Mouse (Mus musculus) small intestine, adult 2 months (tissue): ENCODE measurements around the gene Sult1a1. TPM values are rescaled to one million over a fixed set of nuclear protein-coding genes. Genes with fewer than 3 reads are reported as not detected.

Experiments used
- H3K27ac ChIP-seq: fragments of 200-500 bp; 2 replicates; pipeline ENCODE4 v1.5.1; 2012; ENCODE audit warnings: low read depth, low read length, control low read depth, inconsistent platforms; ENCODE audit not compliant: insufficient read depth
- H3K27me3 ChIP-seq: fragments of 200-500 bp; 2 replicates; pipeline ENCODE4 v1.6.1; 2012; ENCODE audit warnings: mild to moderate bottlenecking, moderate library complexity, low read length, inconsistent platforms; ENCODE audit not compliant: control insufficient read depth, insufficient read depth
- H3K36me3 ChIP-seq: fragments of 200-500 bp; 2 replicates; pipeline ENCODE4 v1.6.1; 2012; ENCODE audit warnings: mild to moderate bottlenecking, low read length, control low read depth, inconsistent platforms; ENCODE audit not compliant: control insufficient read depth, insufficient read depth
- H3K4me1 ChIP-seq: fragments of 200-500 bp; 2 replicates; pipeline ENCODE4 v1.6.1; 2012; ENCODE audit warnings: low read length, inconsistent platforms, mixed read lengths; ENCODE audit not compliant: control insufficient read depth, insufficient read depth, insufficient read length
- H3K4me3 ChIP-seq: fragments of 200-500 bp; 2 replicates; pipeline ENCODE4 v1.5.1; 2012; ENCODE audit warnings: low read depth, mild to moderate bottlenecking, control low read depth, inconsistent platforms, low read length, moderate library complexity
- CTCF ChIP-seq: fragments of 200-500 bp; IDR thresholded peaks from 2 replicates; pipeline ENCODE4 v1.5.1; 2012; ENCODE audit warnings: low read depth, mild to moderate bottlenecking, control low read depth, inconsistent platforms, low read length, moderate library complexity, mixed read lengths; ENCODE audit not compliant: insufficient replicate concordance, insufficient read length; ENCODE audit errors: extremely low read depth
- POLR2A ChIP-seq: fragments of 200-500 bp; IDR thresholded peaks from 2 replicates; pipeline ENCODE4 v1.6.1; 2012; ENCODE audit warnings: low read depth, mild to moderate bottlenecking, control low read depth, inconsistent platforms, low read length, moderate library complexity
- WGBS: fragments of 180-500 bp; shearing (Covaris S2); methylation state at CpG from one replicate; pipeline ENCODE4 v1.1.7; 2018; 5-methylcytosine and 5-hydroxymethylcytosine counted together
- polyA plus RNA-seq: library from polyadenylated mRNA; depleted of rRNA; stranded (reverse); fragments of >200 nt; gene quantifications from 2 replicates; pipeline ENCODE4 v1.2.3, GENCODE M21; 2012

The Sult1a1 gene
- polyA plus RNA-seq, 1 experiment: 7.4 TPM

- TF ChIP-seq POLR2A (no peak), CTCF (no peak)
- WGBS: 75% methylated on average over 3 of the region's 3 CpGs
- H3K4me3 ChIP-seq: peak overlapping the region; percentile 83; the same call in 1 of the 2 replicates
Observed at GRCm38 (mm10) chr7:126696886-126697285, 20.7 kb upstream of the Sult1a1 start.

DNA sequence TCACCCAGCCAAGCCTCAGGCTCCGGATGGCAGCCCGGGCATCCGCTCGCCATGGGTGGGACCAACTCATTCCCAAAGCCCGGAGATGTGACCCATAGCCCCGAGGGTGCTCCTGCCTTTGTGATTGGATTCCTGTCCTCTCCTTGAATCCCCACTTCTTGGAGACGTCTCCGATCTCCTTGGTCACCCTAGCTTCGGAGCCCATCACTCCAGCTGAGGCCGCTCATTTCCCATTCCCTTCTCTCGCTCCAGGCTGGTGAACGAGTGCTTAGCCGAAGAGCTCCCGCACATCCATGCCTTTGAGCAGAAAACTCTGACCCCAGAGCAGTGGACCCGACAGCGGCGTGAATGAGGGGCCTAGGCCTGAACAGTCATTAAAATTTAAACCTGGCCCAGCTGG, 20.1 kb upstream of the Sult1a1 start:
- H3K27me3 ChIP-seq: no peaks in the 10 kb centered on the region
- WGBS: 3% methylated on average over 17 of the region's 17 CpGs
- peak overlapping the region; percentile 83 for H3K4me3 ChIP-seq
- peaks cover 12% of the 10 kb centered on the region for H3K36me3 ChIP-seq
- TF ChIP-seq CTCF: no peak
- TF ChIP-seq POLR2A: no peak
- no peak overlapping the region for H3K27ac ChIP-seq
- H3K4me1 ChIP-seq: peaks cover 9% of the 10 kb centered on the region

More at GRCm38 (mm10) chr7:126696886-126697285, 20.7 kb upstream of the Sult1a1 start:
- H3K27me3 ChIP-seq: no peaks in the 10 kb centered on the region
- peaks cover 9% of the 10 kb centered on the region for H3K4me1 ChIP-seq
- peaks cover 7% of the 10 kb centered on the region for H3K36me3 ChIP-seq
- H3K27ac ChIP-seq: no peak overlapping the region

GRCm38 (mm10) chr7:126695631-126696207, 19.5 kb upstream of the Sult1a1 start, which contains the start of gene Slx1b:
TSS of gene Slx1b (minus strand) at chr7:126695784.
- H3K36me3 ChIP-seq: peaks cover 15% of the 10 kb centered on the region
- H3K27ac ChIP-seq: peak within 1 kb of the TSS; percentile 96
- H3K27me3 ChIP-seq: no peaks in the 10 kb centered on the region
- peak within 1 kb of the TSS; percentile 83 for H3K4me3 ChIP-seq
- TF ChIP-seq CTCF (peak; percentile 97), POLR2A (no peak; the same call in 1 of the 2 replicates)
- WGBS: under 1% methylated on average over 40 of the region's 40 CpGs
- H3K4me1 ChIP-seq: peaks cover 14% of the 10 kb centered on the region

GRCm38 (mm10) chr7:126695210-126695611, 19.0 kb upstream of the Sult1a1 start, which contains the start of gene Bola2:
TSS of gene Bola2 (plus strand) at chr7:126695401.
- TF ChIP-seq POLR2A (peak; percentile 21; the same call in 1 of the 2 replicates), CTCF (no peak)
- Histone ChIP-seq H3K27ac (peak within 1 kb of the TSS; percentile 96), H3K36me3 (peaks cover 14% of the 10 kb centered on the region), H3K4me1 (peaks cover 14% of the 10 kb centered on the region), H3K4me3 (peak within 1 kb of the TSS; percentile 83), H3K27me3 (no peaks in the 10 kb centered on the region)
- under 1% methylated on average over 31 of the region's 31 CpGs for WGBS

DNA sequence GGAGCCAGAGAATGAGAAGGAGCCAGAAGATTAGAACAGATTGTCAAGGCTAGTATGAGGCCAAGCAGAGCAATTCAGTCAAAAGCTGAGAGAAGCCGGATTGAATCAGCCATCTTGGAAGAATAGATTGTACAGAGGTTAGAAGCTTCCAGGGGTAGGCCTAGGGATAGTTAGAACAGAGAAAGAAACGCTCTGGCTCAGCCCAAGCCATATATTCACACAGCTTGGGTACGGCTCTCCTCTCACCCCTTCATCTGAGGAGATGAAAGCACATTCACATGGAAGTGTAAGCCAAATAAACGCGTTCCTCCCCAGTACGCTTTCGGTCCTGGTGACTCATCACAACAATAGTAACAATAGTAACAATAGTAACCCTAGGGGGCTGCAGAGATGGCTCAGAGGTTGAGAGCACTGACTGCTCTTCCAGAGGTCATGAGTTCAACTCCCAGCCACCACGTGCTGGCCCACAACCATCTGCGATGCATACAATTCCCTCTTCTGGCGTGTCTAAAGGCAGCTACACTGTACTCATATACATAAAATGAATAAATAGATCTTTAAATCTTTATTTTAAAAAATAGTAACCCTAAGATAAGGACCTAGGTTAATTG, 18.3 kb upstream of the Sult1a1 start:
- H3K4me3 ChIP-seq: 0 out of 2 replicates have a peak overlapping the region, but pooled peaks have one; percentile 10
- TF ChIP-seq POLR2A: no peak
- no peak for TF ChIP-seq CTCF
- 64% methylated on average over 10 of the region's 10 CpGs for WGBS

GRCm38 (mm10) chr7:126693781-126694180, 17.5 kb upstream of the Sult1a1 start:
- Histone ChIP-seq H3K4me3 (no peak overlapping the region), H3K27ac (no peak overlapping the region), H3K4me1 (peaks cover 14% of the 10 kb centered on the region), H3K36me3 (peaks cover 11% of the 10 kb centered on the region), H3K27me3 (no peaks in the 10 kb centered on the region)
- 73% methylated on average over 7 of the region's 7 CpGs for WGBS
- TF ChIP-seq POLR2A (no peak), CTCF (no peak)

More for the DNA sequence above, 18.3 kb upstream of the Sult1a1 start:
- no peaks in the 10 kb centered on the region for H3K27me3 ChIP-seq
- H3K27ac ChIP-seq: no peak overlapping the region
- peaks cover 14% of the 10 kb centered on the region for H3K4me1 ChIP-seq
- H3K36me3 ChIP-seq: peaks cover 12% of the 10 kb centered on the region

GRCm38 (mm10) chr7:126693256-126693655, 17.0 kb upstream of the Sult1a1 start:
- WGBS: 8% methylated on average over 3 of the region's 3 CpGs
- Histone ChIP-seq H3K36me3 (peaks cover 11% of the 10 kb centered on the region), H3K4me3 (no peak overlapping the region)

More at GRCm38 (mm10) chr7:126693256-126693655, 17.0 kb upstream of the Sult1a1 start:
- Histone ChIP-seq H3K27me3 (no peaks in the 10 kb centered on the region), H3K4me1 (peaks cover 14% of the 10 kb centered on the region), H3K27ac (no peak overlapping the region)
- peak; percentile 76 for TF ChIP-seq CTCF
- TF ChIP-seq POLR2A: no peak
